Mouse (Mus musculus) granulocyte monocyte progenitor cell, adult 5-6 weeks (primary cell): ENCODE measurements around the gene Ccdc80. TPM values are rescaled to one million over a fixed set of nuclear protein-coding genes. Genes with fewer than 3 reads are reported as not detected.

Source experiments
- total RNA-seq, 2 experiments: library from RNA; stranded (forward) in 1 of 2; stranded (reverse) in 1 of 2; fragments of 200-712, 200-1000 nt in 1 of 2; fragments of >200 nt in 1 of 2; fragmentation: Nextera tagmentation in 1 of 2; gene quantifications; 2 replicates each; pipeline ENCODE4 v1.2.3; 2014 to 2017

Gene Ccdc80
- total RNA-seq, 2 experiments from 2014 or later: 0.41 TPM; not detected in 1

Other genes with a start within 250 kb of the Ccdc80 start
- gene Cd200r2, start 226.3 kb upstream of the Ccdc80 start, total RNA-seq (2014; fragmentation: Nextera tagmentation): not detected in 2 replicates
- not detected in 2 replicates for gene Cd200r2, start 226.3 kb upstream of the Ccdc80 start, total RNA-seq (2017)
- 3.1 TPM in 1 of 2 replicates, not detected in the other for gene Cd200r3, start 149.7 kb upstream of the Ccdc80 start, total RNA-seq (2014; fragmentation: Nextera tagmentation)
- 1.5 and 1.9 TPM in 2 replicates for gene Cd200r3, start 149.7 kb upstream of the Ccdc80 start, total RNA-seq (2017)
- gene Slc35a5, start 65.3 kb downstream of the Ccdc80 start, total RNA-seq (2014; fragmentation: Nextera tagmentation): 8.7 and 15.9 TPM in 2 replicates
- gene Slc35a5, start 65.3 kb downstream of the Ccdc80 start, total RNA-seq (2017): 10.9 and 20.1 TPM in 2 replicates
- gene Atg3, start 65.4 kb downstream of the Ccdc80 start, total RNA-seq (2014; fragmentation: Nextera tagmentation): 52.2 and 60.2 TPM in 2 replicates
- 57.3 and 66.7 TPM in 2 replicates for gene Atg3, start 65.4 kb downstream of the Ccdc80 start, total RNA-seq (2017)
- 6.1 and 12.1 TPM in 2 replicates for gene Btla, start 130.9 kb downstream of the Ccdc80 start, total RNA-seq (2014; fragmentation: Nextera tagmentation)
- gene Btla, start 130.9 kb downstream of the Ccdc80 start, total RNA-seq (2017): 4.4 and 5.6 TPM in 2 replicates